Mouse (Mus musculus) adrenal gland (tissue): Measurements from ENCODE around the gene Gm21882.
"Not testable (repeated sequence)": the region's sequence is repeated elsewhere in the genome, so short reads cannot be mapped to it uniquely, and the experiment has no call there.

ENCODE experiments used
- intact Hi-C: fragments of 180-260 bp; cut with DNase I; formaldehyde crosslinking; loops from one replicate; pipeline ENCODE4 v1.15.1; 2025
- long read RNA-seq, 2 experiments: library from polyadenylated mRNA; unstranded; transcript quantifications; one replicate each; pipeline ENCODE4 v2.0.0; 2020; ENCODE audit warnings: borderline replicate concordance in 1 of 2; ENCODE audit not compliant: insufficient replicate concordance in 1 of 2

Gene Gm21882
- long read RNA-seq, experiment 1 = 0 reads
- long read RNA-seq, experiment 2 = 0 reads

GRCm38 (mm10) chrY:40381423-40381822, at the start of gene Gm21882:
Gene Gm21882, minus strand, starts transcription at chrY:40381523.
- intact Hi-C loops = not testable (repeated sequence)
